Mouse (Mus musculus) embryonic facial prominence, embryonic 11.5 days (tissue): ENCODE measurements around the gene Olfr933. TPM values are rescaled to one million over a fixed set of nuclear protein-coding genes. Genes with fewer than 3 reads are reported as not detected.

Experiments used
- ATAC-seq: fragments of 200-750 bp; cut with Nextera tagmentation; replicated peaks from 2 replicates; pipeline ENCODE4 v1.8.0; 2017; ENCODE audit warnings: low read depth; ENCODE audit not compliant: insufficient number of reproducible peaks, low FRiP score, low TSS enrichment
- DNase-seq: peaks from one replicate; pipeline ENCODE4 v3.0.0-alpha.2; 2015; ENCODE audit warnings: low spot score
- H3K27ac ChIP-seq: fragments of 300-500 bp; sonication (generic); replicated peaks from 2 replicates; pipeline ENCODE4 v1.5.1; 2014; ENCODE audit warnings: mild to moderate bottlenecking, low read depth, low read length, control low read depth
- H3K27me3 ChIP-seq: fragments of 300-500 bp; sonication (generic); 2 replicates; pipeline ENCODE4 v1.6.1; 2014; ENCODE audit warnings: mild to moderate bottlenecking, low read length, moderate library complexity, mixed read lengths; ENCODE audit not compliant: control insufficient read depth, insufficient read depth
- H3K36me3 ChIP-seq: fragments of 300-500 bp; sonication (generic); replicated peaks from 2 replicates; pipeline ENCODE4 v1.6.1; 2014; ENCODE audit warnings: low read depth, mild to moderate bottlenecking, low read length, moderate library complexity, mixed read lengths; ENCODE audit not compliant: control insufficient read depth, insufficient read depth
- H3K4me1 ChIP-seq: fragments of 300-500 bp; sonication (generic); 2 replicates; pipeline ENCODE4 v1.6.1; 2014; ENCODE audit warnings: low read length, mixed read lengths; ENCODE audit not compliant: control insufficient read depth, insufficient read depth
- H3K4me2 ChIP-seq: fragments of 300-500 bp; sonication (generic); 2 replicates; pipeline ENCODE4 v1.6.1; 2014; ENCODE audit warnings: low read depth, mild to moderate bottlenecking, control low read depth, low read length, moderate library complexity
- H3K4me3 ChIP-seq: fragments of 300-500 bp; sonication (generic); 2 replicates; pipeline ENCODE4 v1.5.1; 2014; ENCODE audit warnings: low read depth, low read length, control low read depth
- H3K9ac ChIP-seq: fragments of 300-500 bp; sonication (generic); replicated peaks from 2 replicates; pipeline ENCODE4 v1.6.1; 2014; ENCODE audit warnings: mild to moderate bottlenecking, control low read depth, low read length
- H3K9me3 ChIP-seq: fragments of 300-500 bp; sonication (generic); replicated peaks from 2 replicates; pipeline ENCODE4 v1.6.1; 2016; ENCODE audit warnings: mild to moderate bottlenecking, low read length, inconsistent platforms, mixed read lengths; ENCODE audit not compliant: control insufficient read depth
- WGBS: fragments of 180-500 bp; shearing (Covaris S2); extraction: QIAGEN DNeasy Blood & Tissue Kit; methylation state at CpG from one replicate; pipeline ENCODE4 v1.1.7; 2014; 5-methylcytosine and 5-hydroxymethylcytosine counted together
- polyA plus RNA-seq: library from polyadenylated mRNA; unstranded; fragments of >200 nt; fragmentation: Nextera tagmentation; extraction: Ambion mirVana; gene quantifications from 2 replicates; pipeline ENCODE4 v1.2.1, GENCODE M21; 2014

The Olfr933 gene
- not detected in 2 replicates for polyA plus RNA-seq

GRCm38 (mm10) chr9:38972013-38972412, at the start of gene Olfr933:
Olfr933 (plus strand) TSS chr9:38972313.
- H3K9me3 ChIP-seq, result no peaks in the 10 kb centered on the region
- H3K4me3 ChIP-seq, result no peak within 1 kb of the TSS
- H3K27ac ChIP-seq, result no peak within 1 kb of the TSS
- no peaks in the 10 kb centered on the region for H3K36me3 ChIP-seq
- H3K4me1 ChIP-seq, result no peaks in the 10 kb centered on the region
- H3K27me3 ChIP-seq, result no peaks in the 10 kb centered on the region
- DNase-seq, result no peak
- no peak within 1 kb of the TSS for H3K4me2 ChIP-seq
- no peak within 1 kb of the TSS for H3K9ac ChIP-seq
- ATAC-seq, result no peak
- WGBS, result 87% methylated on average over 4 of the region's 4 CpGs

- ATAC-seq, result no peak
- Histone ChIP-seq H3K4me2 (no peak within 1 kb of the TSS), H3K27ac (no peak within 1 kb of the TSS), H3K9me3 (no peaks in the 10 kb centered on the region), H3K4me3 (no peak within 1 kb of the TSS), H3K9ac (no peak within 1 kb of the TSS), H3K4me1 (no peaks in the 10 kb centered on the region), H3K36me3 (no peaks in the 10 kb centered on the region), H3K27me3 (no peaks in the 10 kb centered on the region)
- no peak for DNase-seq
Measured at GRCm38 (mm10) chr9:38929509-38929908, 42.6 kb upstream of the Olfr933 start, which contains the start of gene Olfr930. Olfr930 (plus strand) TSS chr9:38929809.

GRCm38 (mm10) chr9:38953401-38954123, 18.6 kb upstream of the Olfr933 start:
- Histone ChIP-seq H3K27ac (no peak overlapping the region), H3K4me3 (no peak overlapping the region), H3K4me2 (no peak overlapping the region), H3K9ac (no peak overlapping the region), H3K27me3 (no peaks in the 10 kb centered on the region), H3K4me1 (no peaks in the 10 kb centered on the region), H3K9me3 (no peaks in the 10 kb centered on the region), H3K36me3 (no peaks in the 10 kb centered on the region)
- WGBS, result 81% methylated on average over 7 of the region's 7 CpGs
- ATAC-seq (no peak), DNase-seq (no peak)

DNA sequence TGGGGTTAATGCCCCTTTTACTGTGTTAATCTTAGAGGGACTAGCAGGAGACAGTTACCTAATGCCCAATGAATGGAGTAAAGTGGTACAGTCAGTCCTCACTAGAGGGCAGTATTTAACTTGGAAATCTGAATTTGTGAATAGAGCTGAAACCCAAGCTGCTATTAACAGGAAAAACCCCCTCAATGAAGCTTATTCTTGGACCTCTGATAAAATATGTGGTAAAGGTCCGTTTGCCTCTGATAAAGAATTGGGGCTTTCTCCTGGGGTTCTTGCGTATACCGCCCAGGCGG, 18.0 kb upstream of the Olfr933 start:
- no peak overlapping the region for H3K4me3 ChIP-seq
- H3K27ac ChIP-seq, result no peak overlapping the region
- no peaks in the 10 kb centered on the region for H3K27me3 ChIP-seq
- no peaks in the 10 kb centered on the region for H3K36me3 ChIP-seq
- no peaks in the 10 kb centered on the region for H3K9me3 ChIP-seq
- DNase-seq (peak; percentile 23), ATAC-seq (no peak)
- no peaks in the 10 kb centered on the region for H3K4me1 ChIP-seq
- 82% methylated on average over 4 of the region's 4 CpGs for WGBS
- no peak overlapping the region for H3K4me2 ChIP-seq
- H3K9ac ChIP-seq, result no peak overlapping the region

DNA sequence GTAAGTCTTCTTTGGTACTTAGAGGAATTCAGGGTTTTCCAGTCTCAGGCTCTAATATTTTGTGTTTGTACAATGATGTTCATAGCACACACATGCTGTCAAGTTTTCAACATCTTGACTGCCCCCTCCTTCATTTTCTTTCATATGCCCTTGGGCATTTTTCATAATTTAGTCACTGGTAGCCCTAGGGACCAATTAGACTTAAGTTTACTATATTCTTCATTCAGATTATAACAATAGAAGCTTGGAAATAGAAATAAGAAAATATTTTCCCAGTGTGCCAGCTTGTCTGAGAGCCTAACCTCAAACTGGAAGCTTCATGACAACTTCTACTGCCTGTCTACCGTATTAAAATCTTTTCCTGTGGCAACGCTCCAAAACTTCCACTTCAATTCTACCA, 16.1 kb downstream of the Olfr933 start, which contains the start of gene Olfr934:
Olfr934 (minus strand) TSS at position 101 of the 400 bp plus-strand sequence.
- Histone ChIP-seq H3K9ac (no peak within 1 kb of the TSS), H3K4me2 (no peak within 1 kb of the TSS), H3K36me3 (no peaks in the 10 kb centered on the region), H3K27ac (no peak within 1 kb of the TSS), H3K4me3 (no peak within 1 kb of the TSS), H3K4me1 (no peaks in the 10 kb centered on the region), H3K9me3 (no peaks in the 10 kb centered on the region), H3K27me3 (no peaks in the 10 kb centered on the region)
- no peak for ATAC-seq
- 95% methylated on average over 2 of the region's 2 CpGs for WGBS
- no peak for DNase-seq

- H3K27ac ChIP-seq, result no peak within 1 kb of the TSS
- 73% methylated on average over 2 of the region's 2 CpGs for WGBS
- no peak for ATAC-seq
Measured at GRCm38 (mm10) chr9:38999583-38999982, 27.5 kb downstream of the Olfr933 start, which contains the start of gene Olfr935. Olfr935 (minus strand) TSS chr9:38999683.

GRCm38 (mm10) chr9:39023277-39023676, 51.2 kb downstream of the Olfr933 start, which contains the start of gene Olfr146:
Olfr146 (minus strand) TSS chr9:39023377.
- no peak within 1 kb of the TSS for H3K4me3 ChIP-seq
- H3K27me3 ChIP-seq, result no peaks in the 10 kb centered on the region
- H3K9ac ChIP-seq, result no peak within 1 kb of the TSS
- H3K9me3 ChIP-seq, result no peaks in the 10 kb centered on the region
- H3K4me2 ChIP-seq, result no peak within 1 kb of the TSS
- DNase-seq, result no peak
- no peaks in the 10 kb centered on the region for H3K4me1 ChIP-seq
- H3K27ac ChIP-seq, result no peak within 1 kb of the TSS
- H3K36me3 ChIP-seq, result no peaks in the 10 kb centered on the region
- no peak for ATAC-seq
- 79% methylated on average over 1 of the region's 1 CpGs for WGBS

More at GRCm38 (mm10) chr9:38999583-38999982, 27.5 kb downstream of the Olfr933 start, which contains the start of gene Olfr935:
- Histone ChIP-seq H3K36me3 (no peaks in the 10 kb centered on the region), H3K27me3 (no peaks in the 10 kb centered on the region), H3K4me3 (no peak within 1 kb of the TSS), H3K9ac (no peak within 1 kb of the TSS), H3K4me1 (no peaks in the 10 kb centered on the region), H3K9me3 (no peaks in the 10 kb centered on the region), H3K4me2 (no peak within 1 kb of the TSS)
- no peak for DNase-seq
